Mouse (Mus musculus) MEL-GATA-1-ER (cell line): ENCODE data around the gene Gm28372.

Experiments
- DNase-seq: peaks from one replicate; pipeline ENCODE4 v3.0.0-alpha.2; 2012; ENCODE audit warnings: low read depth; ENCODE audit errors: extremely low read depth

Gene Gm28372

GRCm38 (mm10) chr2:130450434-130450796 is 45.4 kb downstream of the Gm28372 start:
- DNase-seq: no peak

GRCm38 (mm10) chr2:130451086-130451726 is 46.2 kb downstream of the Gm28372 start:
- DNase-seq: no peak

GRCm38 (mm10) chr2:130451727-130452090 is 46.7 kb downstream of the Gm28372 start:
- no peak for DNase-seq

GRCm38 (mm10) chr2:130452266-130452665 is 47.2 kb downstream of the Gm28372 start:
- no peak for DNase-seq

GRCm38 (mm10) chr2:130453421-130453820 is 48.4 kb downstream of the Gm28372 start:
- DNase-seq: no peak

GRCm38 (mm10) chr2:130454748-130455370 is 49.8 kb downstream of the Gm28372 start:
- no peak for DNase-seq
